Mouse (Mus musculus): ENCODE measurements around the gene Hfe2. TPM values are rescaled to one million over a fixed set of nuclear protein-coding genes. Genes with fewer than 3 reads are reported as not detected.

Hfe2 gene
- total RNA-seq, 2 experiments from 2014 or later: not detected

- no peak for ATAC-seq (replicated peaks; ENCODE audit: poor library complexity)
These were observed 31.1 kb downstream of the Hfe2 start for GRCm38 (mm10) chr3:96555999-96556614.

- no peak for ATAC-seq (replicated peaks; ENCODE audit: poor library complexity)
These were observed 32.0 kb downstream of the Hfe2 start for GRCm38 (mm10) chr3:96556651-96557635.

- ATAC-seq (replicated peaks; ENCODE audit: poor library complexity): peak; percentile 87
These were observed 32.7 kb downstream of the Hfe2 start, which contains the start of gene Txnip for GRCm38 (mm10) chr3:96557694-96558093. Gene Txnip (plus strand): TSS chr3:96557957.

- ATAC-seq (replicated peaks; ENCODE audit: poor library complexity): no peak
These were observed 33.2 kb downstream of the Hfe2 start for GRCm38 (mm10) chr3:96558159-96558558.

- ATAC-seq (replicated peaks; ENCODE audit: poor library complexity): no peak
These were observed 33.8 kb downstream of the Hfe2 start for GRCm38 (mm10) chr3:96558668-96559196.

- ATAC-seq (replicated peaks; ENCODE audit: poor library complexity): no peak
These were observed 34.5 kb downstream of the Hfe2 start for GRCm38 (mm10) chr3:96559398-96559910.

DNA sequence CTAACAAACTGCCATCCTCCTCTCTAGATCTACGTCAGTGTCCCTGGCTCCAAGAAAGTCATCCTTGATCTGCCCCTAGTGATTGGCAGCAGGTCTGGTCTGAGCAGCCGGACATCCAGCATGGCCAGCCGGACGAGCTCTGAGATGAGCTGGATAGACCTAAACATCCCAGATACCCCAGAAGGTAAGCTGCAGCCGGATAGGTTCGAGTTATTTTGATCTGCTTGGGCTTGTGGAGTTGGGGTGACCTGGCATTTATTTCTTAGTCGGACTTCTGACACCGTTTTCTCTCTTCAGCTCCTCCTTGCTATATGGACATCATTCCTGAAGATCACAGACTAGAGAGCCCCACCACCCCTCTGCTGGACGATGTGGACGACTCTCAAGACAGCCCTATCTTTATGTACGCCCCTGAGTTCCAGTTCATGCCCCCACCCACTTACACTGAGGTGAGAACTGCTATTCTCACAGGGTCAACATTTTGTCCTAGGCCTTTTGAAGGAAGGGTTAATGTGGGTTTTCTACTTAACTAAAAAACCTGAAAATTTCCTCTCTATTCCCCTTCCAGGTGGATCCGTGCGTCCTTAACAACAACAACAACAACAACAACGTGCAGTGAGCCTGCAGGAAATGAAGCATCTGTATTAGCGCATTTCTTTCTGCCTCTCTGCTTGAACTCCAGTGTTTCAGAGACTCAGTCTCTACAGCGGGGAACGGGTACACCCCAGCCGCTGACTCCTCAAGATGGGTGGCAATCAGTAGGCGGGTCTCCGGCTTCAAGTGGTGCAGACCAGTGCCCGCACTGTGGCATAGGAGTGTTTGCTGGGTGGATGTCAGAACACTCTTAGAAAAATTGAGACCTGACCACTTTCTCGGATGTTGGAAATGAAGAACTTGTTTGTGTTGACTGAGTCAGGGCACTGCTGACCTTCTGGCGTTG lies 35.2 kb downstream of the Hfe2 start:
- ATAC-seq (replicated peaks; ENCODE audit: poor library complexity): no peak

DNA sequence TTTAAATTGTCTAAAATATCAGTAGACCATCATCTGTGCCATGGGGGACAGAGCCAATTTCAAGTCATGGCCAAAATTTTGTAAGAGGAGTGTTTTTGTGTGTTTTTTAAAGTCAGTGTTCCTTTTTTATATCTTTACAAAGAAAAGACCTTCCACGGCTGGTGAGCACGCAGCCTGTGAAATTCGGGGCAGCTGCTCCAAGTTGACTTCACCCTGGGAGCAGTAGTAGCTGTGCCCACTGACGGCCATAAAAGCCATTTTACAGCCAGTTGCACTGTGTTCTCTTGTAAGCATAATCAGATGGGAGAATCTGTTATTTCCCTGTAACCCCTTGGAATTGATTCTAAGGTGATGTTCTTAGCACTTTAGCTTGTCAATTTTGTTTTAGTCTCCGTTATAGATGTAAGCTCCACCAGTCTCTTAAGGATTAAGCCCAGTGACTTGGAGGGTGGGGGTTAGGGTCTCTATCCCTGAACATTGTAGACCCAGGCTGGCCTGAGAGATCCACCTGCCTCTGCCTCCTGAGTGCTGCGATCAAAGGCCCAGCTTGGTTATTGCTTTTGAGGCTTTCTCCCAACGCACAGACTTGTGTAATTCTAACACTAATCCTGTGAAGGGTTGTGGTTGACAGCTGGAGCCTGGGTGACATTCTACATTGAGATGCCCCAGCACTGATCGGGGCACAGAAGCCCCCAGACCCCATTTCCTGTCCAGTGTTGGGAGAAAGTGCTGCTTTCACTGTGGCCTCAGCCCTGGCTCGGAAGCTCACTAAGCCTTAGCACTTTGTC lies 36.1 kb downstream of the Hfe2 start:
- no peak for ATAC-seq (replicated peaks; ENCODE audit: poor library complexity)

GRCm38 (mm10) chr3:96561946-96562681 lies 37.1 kb downstream of the Hfe2 start:
- no peak for ATAC-seq (replicated peaks; ENCODE audit: poor library complexity)

DNA sequence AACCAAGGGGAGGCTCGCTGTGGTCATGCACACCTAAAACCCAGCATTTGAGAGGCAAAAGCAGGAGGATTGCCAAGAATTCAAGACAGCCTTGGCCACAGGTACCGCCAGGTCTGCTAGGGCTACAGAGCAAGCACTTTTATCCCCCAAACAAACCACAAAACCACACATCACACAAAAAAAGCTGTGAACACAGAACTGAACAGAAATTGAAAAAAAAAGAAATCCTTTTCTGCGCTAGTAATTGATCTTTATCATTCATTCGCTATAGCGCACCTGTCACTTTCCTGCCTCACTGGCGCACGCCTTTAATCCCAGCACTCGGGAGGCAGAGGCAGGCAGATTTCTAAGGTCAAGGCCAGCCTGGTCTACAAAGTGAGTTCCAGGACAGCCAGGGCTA lies 38.3 kb downstream of the Hfe2 start:
- no peak for ATAC-seq (replicated peaks; ENCODE audit: poor library complexity)

GRCm38 (mm10) chr3:96563911-96564632 lies 39.1 kb downstream of the Hfe2 start:
- ATAC-seq (replicated peaks; ENCODE audit: poor library complexity): peak; percentile 2; the same call in 1 of the 2 replicates

GRCm38 (mm10) chr3:96564633-96565032 lies 39.7 kb downstream of the Hfe2 start:
- peak; percentile 84 for ATAC-seq (replicated peaks; ENCODE audit: poor library complexity)

DNA sequence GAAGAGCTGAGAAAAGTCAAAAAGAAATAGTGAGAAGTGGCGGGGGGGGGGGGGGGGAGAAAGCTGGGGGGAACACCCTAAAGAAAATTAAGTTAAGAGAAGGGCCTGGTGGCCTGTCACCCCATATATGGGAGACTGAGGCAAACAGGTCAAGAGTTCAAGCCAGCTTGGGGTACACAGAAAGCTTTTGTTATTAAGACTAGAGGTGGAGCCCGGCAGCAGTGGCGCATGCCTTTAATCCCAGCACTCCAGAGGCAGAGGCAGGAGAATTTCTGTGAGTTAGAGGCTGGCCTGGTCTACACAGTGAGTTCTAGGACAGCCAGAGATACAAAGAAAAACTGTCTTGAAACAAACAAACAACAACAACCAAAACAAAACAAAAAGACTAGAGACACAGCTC lies 40.1 kb downstream of the Hfe2 start:
- no peak for ATAC-seq (replicated peaks; ENCODE audit: poor library complexity)

- no peak for ATAC-seq (replicated peaks; ENCODE audit: poor library complexity)
These were observed 41.9 kb downstream of the Hfe2 start for GRCm38 (mm10) chr3:96566661-96567450.

- ATAC-seq (replicated peaks; ENCODE audit: poor library complexity): no peak
These were observed 43.6 kb downstream of the Hfe2 start for GRCm38 (mm10) chr3:96568605-96569004.

DNA sequence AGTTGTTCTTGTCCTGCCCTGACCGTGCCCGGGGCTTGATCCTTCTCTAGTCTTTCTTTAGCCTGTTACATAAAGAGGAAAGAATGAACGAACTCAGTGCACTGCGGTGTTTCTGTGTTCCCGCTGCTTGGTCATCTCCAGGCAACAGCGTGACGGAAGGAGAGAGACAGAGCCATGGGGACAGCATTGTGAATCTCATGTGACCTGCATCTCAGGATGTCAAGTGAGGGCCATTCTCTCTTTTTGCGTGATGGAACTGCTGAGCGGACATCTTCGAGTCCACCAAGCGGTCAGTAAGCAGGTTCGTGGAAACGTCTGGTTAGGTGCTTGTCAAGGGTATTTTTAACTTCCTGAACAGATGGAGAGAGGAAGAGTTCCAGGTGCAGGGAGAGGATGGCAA lies 44.5 kb downstream of the Hfe2 start:
- ATAC-seq (replicated peaks; ENCODE audit: poor library complexity): no peak

DNA sequence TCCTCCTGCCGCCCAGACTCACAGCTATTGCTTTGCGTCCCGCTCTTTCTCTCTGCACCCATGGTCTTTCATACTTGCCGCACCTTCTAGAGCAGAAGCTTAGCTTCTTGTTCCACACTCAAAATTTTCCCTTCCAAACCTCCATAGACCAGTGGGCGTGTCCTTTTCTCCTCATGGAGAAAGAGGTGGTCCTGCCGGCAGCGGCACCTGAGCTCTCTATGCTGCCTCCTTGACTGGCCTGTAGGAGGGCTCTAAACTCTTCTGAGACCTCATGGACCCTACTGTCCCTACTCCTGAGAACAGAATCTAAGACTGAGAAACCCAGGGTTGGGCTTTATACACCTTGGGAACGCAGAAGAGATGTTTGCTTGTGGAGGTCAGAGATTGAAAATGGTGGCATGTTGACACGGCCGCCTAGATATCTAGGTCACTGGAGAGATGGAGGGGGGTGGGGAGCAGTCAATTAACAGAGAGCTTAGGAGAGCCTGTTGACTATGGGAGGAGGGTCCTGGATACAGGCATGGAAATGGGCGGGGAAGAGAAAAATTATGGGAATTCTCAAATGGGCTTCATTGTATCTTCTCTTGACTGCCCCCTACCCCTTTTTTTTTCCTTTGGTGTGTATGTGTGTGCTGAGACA lies 45.1 kb downstream of the Hfe2 start:
- no peak for ATAC-seq (replicated peaks; ENCODE audit: poor library complexity)
